Mouse (Mus musculus): ENCODE measurements around the gene Slc12a7. TPM values are rescaled to one million over a fixed set of nuclear protein-coding genes. Genes with fewer than 3 reads are reported as not detected.

Slc12a7 gene
- total and polyA plus RNA-seq, 3 experiments = 3.1 to 6.9 TPM; not detected in 1

DNA sequence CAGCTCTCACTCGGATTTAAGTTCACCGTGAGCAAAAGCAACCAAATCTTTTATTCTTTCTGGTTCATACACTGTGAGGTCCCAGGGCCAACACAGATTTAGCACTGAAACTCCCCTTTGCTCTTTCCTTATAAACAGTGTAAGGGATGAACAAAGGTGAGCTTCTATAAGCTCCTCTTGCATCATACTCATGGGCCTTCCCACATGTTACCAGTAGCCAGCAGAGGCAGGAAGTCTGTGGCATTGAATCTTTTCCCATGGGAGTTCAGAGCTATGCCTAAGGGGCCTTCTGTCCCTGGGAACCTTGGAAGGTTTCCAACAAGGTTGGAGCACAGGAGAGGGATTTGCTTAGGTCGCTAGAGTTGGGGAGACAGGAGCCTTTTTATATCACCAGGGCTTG lies 20.7 kb upstream of the Slc12a7 start:
- no peak for DNase-seq (ENCODE audit: low read depth, low spot score)
- Histone ChIP-seq H3K4me1 (ENCODE audit: control insufficient read depth in 1 of 2, insufficient read depth in 2 of 2, low read length in 2 of 2) (no peaks in the 10 kb centered on the region), H3K36me3 (ENCODE audit: control insufficient read depth in 1 of 2, insufficient read depth in 2 of 2, low read length in 2 of 2) (no peaks in the 10 kb centered on the region), H3K27ac (ENCODE audit: control insufficient read depth, low read depth, low read length) (no peak overlapping the region), H3K27me3 (ENCODE audit: control insufficient read depth in 1 of 2, insufficient read depth in 2 of 2, low read length in 2 of 2) (peaks cover 4 to 9% of the 10 kb centered on the region in 2 experiments; a peak in 3 of 4 replicates), H3K9ac (ENCODE audit: control insufficient read depth, low read depth, low read length, poor library complexity, severe bottlenecking) (no peak overlapping the region), H3K79me2 (ENCODE audit: control insufficient read depth, insufficient read depth, low read length, poor library complexity) (no peaks in the 10 kb centered on the region), H3K4me3 (ENCODE audit: control insufficient read depth in 1 of 2, insufficient read depth in 1 of 2, low read depth in 2 of 2, low read length in 2 of 2) (no peak overlapping the region), H3K9me3 (replicated peaks; ENCODE audit: insufficient read depth, low read length) (no peaks in the 10 kb centered on the region)
- TF ChIP-seq ELF1 (IDR thresholded peaks at IDR 0.05; ENCODE audit: low read depth, low read length) (no peak), CTCF (IDR thresholded peaks at IDR 0.05 in 2 of 3, conservative IDR thresholded peaks at IDR 0.05 in 1 of 3; ENCODE audit: control insufficient read depth in 1 of 3, insufficient read depth in 1 of 3, low read depth in 2 of 3, low read length in 3 of 3, poor library complexity in 1 of 3, severe bottlenecking in 1 of 3) (no peak), UBTF (IDR thresholded peaks at IDR 0.05; ENCODE audit: borderline replicate concordance, insufficient read depth, low read depth, low read length) (no peak), ZKSCAN1 (IDR thresholded peaks at IDR 0.05; ENCODE audit: low read depth, low read length) (no peak), MYC (IDR thresholded peaks at IDR 0.05; ENCODE audit: low read depth, low read length) (no peak), MAZ (IDR thresholded peaks at IDR 0.05; ENCODE audit: low read depth, low read length) (no peak), SIN3A (IDR thresholded peaks at IDR 0.05; ENCODE audit: low read length) (no peak), ZNF384 (IDR thresholded peaks at IDR 0.05; ENCODE audit: low read depth, low read length) (no peak), ETS1 (IDR thresholded peaks at IDR 0.05; ENCODE audit: low read depth, low read length) (no peak), POLR2AphosphoS2 (IDR thresholded peaks at IDR 0.05; ENCODE audit: low read length) (no peak), RAD21 (IDR thresholded peaks at IDR 0.05; ENCODE audit: low read depth, low read length) (no peak), USF1 (IDR thresholded peaks at IDR 0.05; ENCODE audit: low read depth, low read length) (no peak), MXI1 (IDR thresholded peaks at IDR 0.05; ENCODE audit: low read depth, low read length) (no peak), TCF12 (IDR thresholded peaks at IDR 0.05; ENCODE audit: low read depth, low read length) (no peak), RCOR1 (IDR thresholded peaks at IDR 0.05; ENCODE audit: low read depth, low read length) (no peak), NELFE (IDR thresholded peaks at IDR 0.05; ENCODE audit: low read depth, low read length) (no peak), USF2 (IDR thresholded peaks at IDR 0.05; ENCODE audit: borderline replicate concordance in 1 of 2, insufficient read depth in 1 of 2, low read depth in 1 of 2, low read length in 2 of 2) (no peak), TBP (IDR thresholded peaks at IDR 0.05; ENCODE audit: low read depth, low read length) (no peak), JUND (IDR thresholded peaks at IDR 0.05; ENCODE audit: low read depth, low read length) (no peak), KAT2A (conservative IDR thresholded peaks at IDR 0.05; ENCODE audit: low read depth, low read length) (no peak)

DNA sequence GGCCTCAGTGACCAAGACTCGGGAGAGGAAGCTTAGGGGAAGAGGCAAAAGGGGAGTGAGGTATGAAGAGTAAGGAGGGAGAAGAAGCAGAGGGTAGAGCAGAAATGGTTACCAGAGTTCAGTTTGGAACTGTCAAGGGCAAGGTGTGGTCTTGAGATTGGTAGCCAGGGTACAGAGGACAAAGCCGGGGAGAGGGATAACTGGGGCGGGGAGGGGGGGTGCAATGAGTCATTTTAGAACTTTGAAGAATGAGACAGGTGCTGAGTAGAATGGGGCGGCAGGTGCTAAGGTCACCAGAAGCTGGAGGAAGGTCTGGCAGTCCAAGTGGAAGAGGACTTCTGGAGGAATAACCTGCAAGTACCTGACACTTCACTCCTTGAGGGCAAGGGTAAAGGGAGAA lies 19.7 kb upstream of the Slc12a7 start:
- DNase-seq (ENCODE audit: low read depth, low spot score) = no peak
- TF ChIP-seq KAT2A (conservative IDR thresholded peaks at IDR 0.05; ENCODE audit: low read depth, low read length) (no peak), RAD21 (IDR thresholded peaks at IDR 0.05; ENCODE audit: low read depth, low read length) (no peak)
- H3K4me3 ChIP-seq (ENCODE audit: control insufficient read depth in 1 of 2, insufficient read depth in 1 of 2, low read depth in 2 of 2, low read length in 2 of 2) = no peak overlapping the region

More for the DNA sequence above, 19.7 kb upstream of the Slc12a7 start:
- Histone ChIP-seq H3K9me3 (replicated peaks; ENCODE audit: insufficient read depth, low read length) (no peaks in the 10 kb centered on the region), H3K79me2 (ENCODE audit: control insufficient read depth, insufficient read depth, low read length, poor library complexity) (no peaks in the 10 kb centered on the region), H3K27ac (ENCODE audit: control insufficient read depth, low read depth, low read length) (no peak overlapping the region), H3K36me3 (ENCODE audit: control insufficient read depth in 1 of 2, insufficient read depth in 2 of 2, low read length in 2 of 2) (no peaks in the 10 kb centered on the region), H3K9ac (ENCODE audit: control insufficient read depth, low read depth, low read length, poor library complexity, severe bottlenecking) (no peak overlapping the region), H3K27me3 (ENCODE audit: control insufficient read depth in 1 of 2, insufficient read depth in 2 of 2, low read length in 2 of 2) (peaks cover 4 to 9% of the 10 kb centered on the region in 2 experiments; a peak in 3 of 4 replicates), H3K4me1 (ENCODE audit: control insufficient read depth in 1 of 2, insufficient read depth in 2 of 2, low read length in 2 of 2) (no peaks in the 10 kb centered on the region)

Data from MEL (cell line).